Mouse (Mus musculus) CD4-positive, CD25-positive, alpha-beta regulatory T cell, adult 4 months (primary cell): ENCODE results near the gene 2210017I01Rik. TPM values are rescaled to one million over a fixed set of nuclear protein-coding genes. Genes with fewer than 3 reads are reported as not detected.

ENCODE experiments used
- polyA plus RNA-seq, 2 experiments: library from polyadenylated mRNA; unstranded; fragments of 100-300 nt; shearing (Covaris generic); gene quantifications; one replicate each; pipeline ENCODE4 v1.2.1; 2017

Gene 2210017I01Rik
- polyA plus RNA-seq, 2 experiments from 2014 or later, result not detected

Other genes with a start within 250 kb of the 2210017I01Rik start
- gene Sprr2f, start 242.3 kb downstream of the 2210017I01Rik start, polyA plus RNA-seq, result not detected
- gene Sprr2h, start 221.8 kb downstream of the 2210017I01Rik start, polyA plus RNA-seq, result not detected
- gene Sprr2i, start 199.5 kb downstream of the 2210017I01Rik start, polyA plus RNA-seq, result not detected
- not detected for gene Sprr2j-ps, start 189.4 kb downstream of the 2210017I01Rik start, polyA plus RNA-seq
- 10 to 100 TPM in 1 of 2 experiments, 1 to 10 TPM in 1; 9.0 to 12.9 TPM for gene Gm9774, start 178.1 kb downstream of the 2210017I01Rik start, polyA plus RNA-seq
- not detected for gene Sprr2k, start 174.9 kb downstream of the 2210017I01Rik start, polyA plus RNA-seq
- not detected for gene Sprr1b, start 168.7 kb downstream of the 2210017I01Rik start, polyA plus RNA-seq
- gene Sprr3, start 148.8 kb downstream of the 2210017I01Rik start, polyA plus RNA-seq, result not detected
- not detected for gene Sprr1a, start 121.6 kb downstream of the 2210017I01Rik start, polyA plus RNA-seq
- not detected for gene Sprr4, start 107.0 kb downstream of the 2210017I01Rik start, polyA plus RNA-seq
- not detected for gene 2310046K23Rik, start 73.0 kb downstream of the 2210017I01Rik start, polyA plus RNA-seq
- not detected for gene Ivl, start 33.8 kb downstream of the 2210017I01Rik start, polyA plus RNA-seq
- gene Smcp, start 18.5 kb downstream of the 2210017I01Rik start, polyA plus RNA-seq, result not detected
- gene Lce6a, start 14.2 kb upstream of the 2210017I01Rik start, polyA plus RNA-seq, result not detected
- not detected for gene Lce1a1, start 40.8 kb upstream of the 2210017I01Rik start, polyA plus RNA-seq
- not detected for gene Lce1b, start 49.4 kb upstream of the 2210017I01Rik start, polyA plus RNA-seq
- gene Lce1a2, start 62.8 kb upstream of the 2210017I01Rik start, polyA plus RNA-seq, result not detected
- gene Lce1c, start 71.8 kb upstream of the 2210017I01Rik start, polyA plus RNA-seq, result not detected
- gene Lce1d, start 79.7 kb upstream of the 2210017I01Rik start, polyA plus RNA-seq, result not detected
- gene Lce1e, start 101.6 kb upstream of the 2210017I01Rik start, polyA plus RNA-seq, result not detected
- not detected for gene Lce1f, start 112.9 kb upstream of the 2210017I01Rik start, polyA plus RNA-seq
- not detected for gene Gm38119, start 131.6 kb upstream of the 2210017I01Rik start, polyA plus RNA-seq
- gene Lce1g, start 144.8 kb upstream of the 2210017I01Rik start, polyA plus RNA-seq, result not detected
- not detected for gene Lce1h, start 157.6 kb upstream of the 2210017I01Rik start, polyA plus RNA-seq
- not detected for gene Lce1i, start 171.4 kb upstream of the 2210017I01Rik start, polyA plus RNA-seq
- not detected for gene Lce1j, start 183.0 kb upstream of the 2210017I01Rik start, polyA plus RNA-seq
- not detected for gene Lce1k, start 200.4 kb upstream of the 2210017I01Rik start, polyA plus RNA-seq
- gene Kprp, start 219.8 kb upstream of the 2210017I01Rik start, polyA plus RNA-seq, result not detected
- not detected for gene Lce1l, start 243.8 kb upstream of the 2210017I01Rik start, polyA plus RNA-seq